Mouse (Mus musculus): Measurements from ENCODE around the gene Pcolce2. TPM values are rescaled to one million over a fixed set of nuclear protein-coding genes. Genes with fewer than 3 reads are reported as not detected.
A peak's percentile ranks its signal among the peaks of the same experiment; 100 is the strongest.

Pcolce2 gene
- polyA plus RNA-seq (2015; fragmentation: Nextera tagmentation; extraction: Ambion mirVana) = 8.7 and 11.8 TPM in 2 replicates

GRCm38 (mm10) chr9:95637271-95638181 lies at the start of gene Pcolce2:
TSS of gene Pcolce2 (plus strand) at chr9:95637601.
- Histone ChIP-seq H3K27ac (replicated peaks) (no peak within 1 kb of the TSS), H3K9ac (peak within 1 kb of the TSS; percentile 40), H3K9me3 (replicated peaks) (no peaks in the 10 kb centered on the region), H3K4me2 (replicated peaks) (peak within 1 kb of the TSS; percentile 99), H3K36me3 (no peaks in the 10 kb centered on the region), H3K27me3 (peaks cover 18% of the 10 kb centered on the region), H3K4me3 (replicated peaks) (peak within 1 kb of the TSS; percentile 63), H3K4me1 (peaks cover 10% of the 10 kb centered on the region; the same call in 1 of the 2 replicates)
- peak; percentile 70 for ATAC-seq (ENCODE audit: insufficient number of reproducible peaks, low FRiP score, low TSS enrichment, low read depth)
- WGBS = under 1% methylated on average over 66 of the region's 71 CpGs

GRCm38 (mm10) chr9:95588070-95588469 lies 49.3 kb upstream of the Pcolce2 start:
- H3K27ac ChIP-seq (replicated peaks) = no peak overlapping the region
- no peak overlapping the region for H3K4me2 ChIP-seq (replicated peaks)
- no peaks in the 10 kb centered on the region for H3K9me3 ChIP-seq (replicated peaks)
- no peaks in the 10 kb centered on the region for H3K4me1 ChIP-seq
- no peak overlapping the region for H3K9ac ChIP-seq
- H3K4me3 ChIP-seq (replicated peaks) = no peak overlapping the region
- no peaks in the 10 kb centered on the region for H3K36me3 ChIP-seq
- 91% methylated on average over 7 of the region's 7 CpGs for WGBS
- ATAC-seq (ENCODE audit: insufficient number of reproducible peaks, low FRiP score, low TSS enrichment, low read depth) = no peak
- no peaks in the 10 kb centered on the region for H3K27me3 ChIP-seq

GRCm38 (mm10) chr9:95594291-95594690 lies 43.1 kb upstream of the Pcolce2 start:
- H3K4me3 ChIP-seq (replicated peaks) = no peak overlapping the region
- H3K36me3 ChIP-seq = no peaks in the 10 kb centered on the region
- H3K4me1 ChIP-seq = no peaks in the 10 kb centered on the region
- no peak overlapping the region for H3K4me2 ChIP-seq (replicated peaks)
- 82% methylated on average over 4 of the region's 4 CpGs for WGBS
- H3K27ac ChIP-seq (replicated peaks) = no peak overlapping the region
- no peaks in the 10 kb centered on the region for H3K9me3 ChIP-seq (replicated peaks)
- no peak overlapping the region for H3K9ac ChIP-seq
- ATAC-seq (ENCODE audit: insufficient number of reproducible peaks, low FRiP score, low TSS enrichment, low read depth) = no peak
- no peaks in the 10 kb centered on the region for H3K27me3 ChIP-seq

GRCm38 (mm10) chr9:95597466-95598178 lies 39.8 kb upstream of the Pcolce2 start:
- H3K36me3 ChIP-seq = no peaks in the 10 kb centered on the region
- H3K9ac ChIP-seq = no peak overlapping the region
- ATAC-seq (ENCODE audit: insufficient number of reproducible peaks, low FRiP score, low TSS enrichment, low read depth) = no peak
- no peak overlapping the region for H3K27ac ChIP-seq (replicated peaks)
- peak overlapping the region; percentile 7; the same call in 1 of the 2 replicates for H3K4me3 ChIP-seq (replicated peaks)
- H3K27me3 ChIP-seq = no peaks in the 10 kb centered on the region
- no peaks in the 10 kb centered on the region for H3K4me1 ChIP-seq
- H3K4me2 ChIP-seq (replicated peaks) = peak overlapping the region; percentile 36
- WGBS = 31% methylated on average over 13 of the region's 13 CpGs
- no peaks in the 10 kb centered on the region for H3K9me3 ChIP-seq (replicated peaks)

- WGBS = 39% methylated on average over 19 of the region's 19 CpGs
- no peaks in the 10 kb centered on the region for H3K9me3 ChIP-seq (replicated peaks)
- H3K4me2 ChIP-seq (replicated peaks) = peak overlapping the region; percentile 36
- H3K9ac ChIP-seq = no peak overlapping the region
- H3K27me3 ChIP-seq = no peaks in the 10 kb centered on the region
- H3K4me3 ChIP-seq (replicated peaks) = peak overlapping the region; percentile 7; the same call in 1 of the 2 replicates
- no peaks in the 10 kb centered on the region for H3K36me3 ChIP-seq
- no peak for ATAC-seq (ENCODE audit: insufficient number of reproducible peaks, low FRiP score, low TSS enrichment, low read depth)
- no peaks in the 10 kb centered on the region for H3K4me1 ChIP-seq
- no peak overlapping the region for H3K27ac ChIP-seq (replicated peaks)
Measured at GRCm38 (mm10) chr9:95598179-95598721, 39.2 kb upstream of the Pcolce2 start.

- no peaks in the 10 kb centered on the region for H3K36me3 ChIP-seq
- H3K9me3 ChIP-seq (replicated peaks) = no peaks in the 10 kb centered on the region
- no peak overlapping the region for H3K4me3 ChIP-seq (replicated peaks)
- H3K27ac ChIP-seq (replicated peaks) = no peak overlapping the region
- H3K4me1 ChIP-seq = no peaks in the 10 kb centered on the region
- no peaks in the 10 kb centered on the region for H3K27me3 ChIP-seq
- no peak overlapping the region for H3K4me2 ChIP-seq (replicated peaks)
- ATAC-seq (ENCODE audit: insufficient number of reproducible peaks, low FRiP score, low TSS enrichment, low read depth) = no peak
- 90% methylated on average over 4 of the region's 4 CpGs for WGBS
- H3K9ac ChIP-seq = no peak overlapping the region
Measured at GRCm38 (mm10) chr9:95599399-95599798, 38.0 kb upstream of the Pcolce2 start.

GRCm38 (mm10) chr9:95602849-95603248 lies 34.6 kb upstream of the Pcolce2 start:
- no peaks in the 10 kb centered on the region for H3K9me3 ChIP-seq (replicated peaks)
- WGBS = 88% methylated on average over 3 of the region's 3 CpGs
- ATAC-seq (ENCODE audit: insufficient number of reproducible peaks, low FRiP score, low TSS enrichment, low read depth) = no peak
- H3K4me2 ChIP-seq (replicated peaks) = no peak overlapping the region
- H3K9ac ChIP-seq = no peak overlapping the region
- H3K4me1 ChIP-seq = no peaks in the 10 kb centered on the region
- H3K27ac ChIP-seq (replicated peaks) = no peak overlapping the region
- no peaks in the 10 kb centered on the region for H3K36me3 ChIP-seq
- no peaks in the 10 kb centered on the region for H3K27me3 ChIP-seq
- no peak overlapping the region for H3K4me3 ChIP-seq (replicated peaks)

GRCm38 (mm10) chr9:95603316-95603715 lies 34.1 kb upstream of the Pcolce2 start:
- Histone ChIP-seq H3K27me3 (no peaks in the 10 kb centered on the region), H3K9me3 (replicated peaks) (no peaks in the 10 kb centered on the region), H3K4me1 (no peaks in the 10 kb centered on the region), H3K9ac (no peak overlapping the region), H3K27ac (replicated peaks) (no peak overlapping the region), H3K4me3 (replicated peaks) (no peak overlapping the region), H3K36me3 (no peaks in the 10 kb centered on the region), H3K4me2 (replicated peaks) (no peak overlapping the region)
- ATAC-seq (ENCODE audit: insufficient number of reproducible peaks, low FRiP score, low TSS enrichment, low read depth) = no peak
- WGBS = 78% methylated on average over 9 of the region's 9 CpGs

GRCm38 (mm10) chr9:95607196-95607595 lies 30.2 kb upstream of the Pcolce2 start:
- 53% methylated on average over 5 of the region's 5 CpGs for WGBS
- no peak for ATAC-seq (ENCODE audit: insufficient number of reproducible peaks, low FRiP score, low TSS enrichment, low read depth)
- no peaks in the 10 kb centered on the region for H3K36me3 ChIP-seq

GRCm38 (mm10) chr9:95612246-95612768 lies 25.1 kb upstream of the Pcolce2 start:
- Histone ChIP-seq H3K4me1 (no peaks in the 10 kb centered on the region), H3K4me2 (replicated peaks) (no peak overlapping the region), H3K36me3 (no peaks in the 10 kb centered on the region), H3K9ac (no peak overlapping the region), H3K4me3 (replicated peaks) (no peak overlapping the region), H3K9me3 (replicated peaks) (no peaks in the 10 kb centered on the region), H3K27ac (replicated peaks) (no peak overlapping the region), H3K27me3 (no peaks in the 10 kb centered on the region)
- no peak for ATAC-seq (ENCODE audit: insufficient number of reproducible peaks, low FRiP score, low TSS enrichment, low read depth)
- WGBS = 77% methylated on average over 8 of the region's 8 CpGs

More at GRCm38 (mm10) chr9:95607196-95607595, 30.2 kb upstream of the Pcolce2 start:
- Histone ChIP-seq H3K9ac (no peak overlapping the region), H3K4me3 (replicated peaks) (no peak overlapping the region), H3K9me3 (replicated peaks) (no peaks in the 10 kb centered on the region), H3K27me3 (no peaks in the 10 kb centered on the region), H3K27ac (replicated peaks) (no peak overlapping the region), H3K4me2 (replicated peaks) (no peak overlapping the region), H3K4me1 (no peaks in the 10 kb centered on the region)
